Mouse (Mus musculus) forebrain, embryonic 14.5 days (tissue): ENCODE measurements around the gene Abraxas2. TPM values are rescaled to one million over a fixed set of nuclear protein-coding genes. Genes with fewer than 3 reads are reported as not detected.
A peak's percentile ranks its signal among the peaks of the same experiment; 100 is the strongest.

Experiments
- ATAC-seq: fragments of 200-750 bp; cut with Nextera tagmentation; 2 replicates; pipeline ENCODE4 v1.8.0; 2017; ENCODE audit warnings: mild to moderate bottlenecking, moderate library complexity
- DNase-seq: peaks from one replicate; pipeline ENCODE4 v3.0.0-alpha.2; 2015; ENCODE audit warnings: low spot score
- H3K27ac ChIP-seq: fragments of 300-500 bp; sonication (generic); 2 replicates; pipeline ENCODE4 v1.5.1; 2014; ENCODE audit warnings: low read depth, mild to moderate bottlenecking, control low read depth, low read length, moderate library complexity
- H3K27me3 ChIP-seq: fragments of 300-500 bp; sonication (generic); replicated peaks from 2 replicates; pipeline ENCODE4 v1.6.1; 2014; ENCODE audit warnings: low read length, control low read depth, mixed read lengths; ENCODE audit not compliant: control insufficient read depth, insufficient read depth
- H3K36me3 ChIP-seq: fragments of 300-500 bp; sonication (generic); 2 replicates; pipeline ENCODE4 v1.6.1; 2014; ENCODE audit warnings: low read length, control low read depth; ENCODE audit not compliant: control insufficient read depth, insufficient read depth
- H3K4me1 ChIP-seq: fragments of 300-500 bp; sonication (generic); 2 replicates; pipeline ENCODE4 v1.6.1; 2014; ENCODE audit warnings: antibody characterized with exemption, low read length, control low read depth; ENCODE audit not compliant: control insufficient read depth, insufficient read depth
- H3K4me2 ChIP-seq: fragments of 300-500 bp; sonication (generic); 2 replicates; pipeline ENCODE4 v1.6.1; 2014; ENCODE audit warnings: mild to moderate bottlenecking, control low read depth, low read length
- H3K4me3 ChIP-seq: fragments of 300-500 bp; sonication (generic); 2 replicates; pipeline ENCODE4 v1.5.1; 2014; ENCODE audit warnings: low read depth, low read length, control low read depth
- H3K9ac ChIP-seq: fragments of 300-500 bp; sonication (generic); 2 replicates; pipeline ENCODE4 v1.6.1; 2014; ENCODE audit warnings: mild to moderate bottlenecking, low read length, control low read depth, moderate library complexity
- H3K9me3 ChIP-seq: fragments of 300-500 bp; sonication (generic); replicated peaks from 2 replicates; pipeline ENCODE4 v1.6.1; 2016; ENCODE audit warnings: low read length, control low read depth, mixed read lengths; ENCODE audit not compliant: control insufficient read depth
- WGBS: fragments of 180-500 bp; shearing (Covaris S2); extraction: QIAGEN DNeasy Blood & Tissue Kit; methylation state at CpG from one replicate; pipeline ENCODE4 v1.1.7; 2014; 5-methylcytosine and 5-hydroxymethylcytosine counted together
- polyA plus RNA-seq: library from polyadenylated mRNA; unstranded; fragments of >200 nt; fragmentation: Nextera tagmentation; extraction: Ambion mirVana; gene quantifications from 2 replicates; pipeline ENCODE4 v1.2.1, GENCODE M21; 2014

Gene Abraxas2
- polyA plus RNA-seq = 35.9 and 45.5 TPM in 2 replicates

DNA sequence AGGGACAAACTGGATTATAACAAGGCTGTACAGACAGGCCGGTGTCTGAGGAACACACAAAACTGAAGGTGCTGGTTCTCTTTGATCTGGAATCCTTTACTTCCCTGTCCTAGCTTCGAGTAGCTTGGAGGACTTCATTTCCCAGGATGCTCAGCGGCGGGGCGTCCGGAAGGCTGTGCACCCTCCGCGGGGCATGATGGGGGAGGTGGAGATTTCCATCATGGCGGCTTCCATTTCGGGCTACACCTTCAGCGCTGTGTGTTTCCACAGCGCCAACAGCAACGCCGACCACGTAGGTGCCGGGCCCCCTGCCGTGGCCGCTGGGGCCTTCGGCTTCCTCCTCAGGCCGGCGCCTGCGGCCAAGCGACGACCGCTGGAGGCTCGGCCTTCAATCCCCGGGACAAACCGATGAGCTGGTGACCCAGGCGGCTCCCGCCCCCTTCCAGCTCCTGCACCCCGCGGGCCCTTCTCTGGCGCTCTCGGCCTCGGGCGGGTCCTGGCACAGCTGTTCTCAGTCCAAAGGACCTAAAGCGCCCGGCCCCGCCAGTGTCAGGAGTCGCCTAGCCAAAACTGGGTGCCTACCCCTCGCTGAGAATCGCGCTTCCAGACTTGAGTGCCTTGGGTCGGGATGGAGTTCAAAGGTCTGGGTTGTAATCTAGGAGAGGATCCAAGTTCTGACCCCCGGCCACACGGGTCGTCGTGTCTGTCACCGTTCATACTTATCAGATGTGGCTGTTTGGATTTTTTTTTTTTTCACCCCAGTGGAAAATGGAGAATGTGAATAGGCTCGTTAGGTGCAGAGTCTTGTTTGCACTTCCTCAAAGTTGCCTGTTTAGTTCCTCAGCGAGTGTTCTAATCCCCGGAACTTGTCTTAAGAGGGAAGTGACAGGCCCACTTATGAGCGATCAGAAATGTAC is at the start of gene Abraxas2:
TSS of gene Abraxas2 (plus strand) at position 184 of the 917 bp plus-strand sequence.
- under 1% methylated on average over 53 of the region's 53 CpGs for WGBS
- ATAC-seq = peak; percentile 97
- Histone ChIP-seq H3K4me3 (peak within 1 kb of the TSS; percentile 90), H3K9ac (peak within 1 kb of the TSS; percentile 89), H3K36me3 (no peaks in the 10 kb centered on the region), H3K27ac (peak within 1 kb of the TSS; percentile 70; the same call in 1 of the 2 replicates), H3K4me1 (peaks cover 8% of the 10 kb centered on the region), H3K9me3 (no peaks in the 10 kb centered on the region), H3K4me2 (peak within 1 kb of the TSS; percentile 65), H3K27me3 (no peaks in the 10 kb centered on the region)
- DNase-seq = peak; percentile 95

DNA sequence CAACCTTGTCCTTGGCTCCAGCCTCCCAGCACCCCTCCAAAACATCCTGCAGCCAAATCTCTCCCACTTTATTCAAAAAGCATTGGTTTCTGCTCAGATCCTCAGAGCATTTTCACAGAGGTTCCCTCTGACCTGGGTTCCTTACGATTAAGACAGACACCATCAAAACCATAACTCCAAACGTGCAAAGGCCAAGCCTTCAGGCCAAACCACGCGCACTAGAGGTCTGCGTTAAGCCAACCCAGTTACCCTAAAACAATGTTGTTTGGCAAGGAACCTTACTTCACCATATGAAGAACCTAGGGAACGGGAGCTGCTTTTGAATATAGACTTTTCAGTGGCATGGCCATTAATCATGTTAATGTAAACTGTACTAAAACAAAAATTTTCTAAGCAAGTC is 49.3 kb upstream of the Abraxas2 start:
- no peaks in the 10 kb centered on the region for H3K9me3 ChIP-seq
- peak overlapping the region; percentile 41 for H3K9ac ChIP-seq
- H3K36me3 ChIP-seq = no peaks in the 10 kb centered on the region
- no peak for DNase-seq
- H3K27ac ChIP-seq = peak overlapping the region; percentile 88
- no peaks in the 10 kb centered on the region for H3K27me3 ChIP-seq
- WGBS = 13% methylated on average over 6 of the region's 6 CpGs
- ATAC-seq = no peak
- H3K4me3 ChIP-seq = no peak overlapping the region
- H3K4me2 ChIP-seq = peak overlapping the region; percentile 78
- peaks cover 59% of the 10 kb centered on the region for H3K4me1 ChIP-seq

DNA sequence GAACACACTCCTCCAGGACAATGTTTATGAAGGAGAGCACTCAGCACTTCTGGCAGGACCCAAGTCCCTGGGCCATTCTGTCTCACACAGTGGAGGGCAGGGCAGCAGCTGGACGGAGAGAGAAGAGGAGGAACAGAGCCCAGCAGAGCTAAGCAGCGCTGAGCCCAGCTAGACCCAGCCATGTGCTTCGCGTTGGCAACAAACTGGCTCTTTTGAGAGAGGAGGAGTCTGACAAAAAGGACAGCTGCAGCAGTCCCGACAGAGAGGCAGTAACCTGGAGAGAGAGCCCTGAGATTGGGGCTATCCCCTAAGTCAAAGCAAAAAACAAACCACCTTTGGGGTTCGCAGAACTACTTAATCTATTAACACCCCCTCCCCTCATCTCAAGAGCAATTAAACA is 48.7 kb upstream of the Abraxas2 start:
- ATAC-seq (peak; percentile 32; the same call in 1 of the 2 replicates), DNase-seq (peak; percentile 74)
- Histone ChIP-seq H3K4me3 (peak overlapping the region; percentile 0; the same call in 1 of the 2 replicates), H3K9ac (peak overlapping the region; percentile 18; the same call in 1 of the 2 replicates), H3K27me3 (no peaks in the 10 kb centered on the region), H3K36me3 (no peaks in the 10 kb centered on the region), H3K4me1 (peaks cover 59% of the 10 kb centered on the region), H3K9me3 (no peaks in the 10 kb centered on the region), H3K4me2 (peak overlapping the region; percentile 78), H3K27ac (peak overlapping the region; percentile 61; the same call in 1 of the 2 replicates)
- 10% methylated on average over 6 of the region's 6 CpGs for WGBS

DNA sequence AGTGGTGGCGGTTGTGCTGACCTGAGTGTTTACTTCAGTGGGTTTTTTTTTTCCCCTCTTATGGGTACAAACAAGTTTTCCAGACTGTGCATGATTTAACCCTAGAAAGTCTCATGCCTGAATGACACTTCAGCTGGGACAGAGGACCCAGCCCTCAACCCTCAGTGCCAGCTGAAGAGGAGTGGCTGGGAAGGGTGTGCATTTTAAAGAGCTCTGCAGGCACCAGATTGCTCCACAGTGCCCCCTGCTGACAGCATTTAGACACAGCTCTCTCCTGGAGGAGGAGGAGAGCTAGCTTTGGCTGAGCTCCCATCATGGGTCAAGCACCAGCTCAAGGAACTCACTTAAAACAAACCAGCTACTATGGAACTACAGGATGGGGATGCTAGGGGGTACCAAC is 48.1 kb upstream of the Abraxas2 start:
- Histone ChIP-seq H3K27ac (peak overlapping the region; percentile 90; the same call in 1 of the 2 replicates), H3K4me3 (peak overlapping the region; percentile 75), H3K36me3 (no peaks in the 10 kb centered on the region), H3K9me3 (no peaks in the 10 kb centered on the region), H3K27me3 (no peaks in the 10 kb centered on the region), H3K9ac (peak overlapping the region; percentile 18; the same call in 1 of the 2 replicates), H3K4me1 (peaks cover 56% of the 10 kb centered on the region), H3K4me2 (peak overlapping the region; percentile 78)
- 45% methylated on average over 1 of the region's 1 CpGs for WGBS
- DNase-seq = peak; percentile 93
- peak; percentile 60 for ATAC-seq

DNA sequence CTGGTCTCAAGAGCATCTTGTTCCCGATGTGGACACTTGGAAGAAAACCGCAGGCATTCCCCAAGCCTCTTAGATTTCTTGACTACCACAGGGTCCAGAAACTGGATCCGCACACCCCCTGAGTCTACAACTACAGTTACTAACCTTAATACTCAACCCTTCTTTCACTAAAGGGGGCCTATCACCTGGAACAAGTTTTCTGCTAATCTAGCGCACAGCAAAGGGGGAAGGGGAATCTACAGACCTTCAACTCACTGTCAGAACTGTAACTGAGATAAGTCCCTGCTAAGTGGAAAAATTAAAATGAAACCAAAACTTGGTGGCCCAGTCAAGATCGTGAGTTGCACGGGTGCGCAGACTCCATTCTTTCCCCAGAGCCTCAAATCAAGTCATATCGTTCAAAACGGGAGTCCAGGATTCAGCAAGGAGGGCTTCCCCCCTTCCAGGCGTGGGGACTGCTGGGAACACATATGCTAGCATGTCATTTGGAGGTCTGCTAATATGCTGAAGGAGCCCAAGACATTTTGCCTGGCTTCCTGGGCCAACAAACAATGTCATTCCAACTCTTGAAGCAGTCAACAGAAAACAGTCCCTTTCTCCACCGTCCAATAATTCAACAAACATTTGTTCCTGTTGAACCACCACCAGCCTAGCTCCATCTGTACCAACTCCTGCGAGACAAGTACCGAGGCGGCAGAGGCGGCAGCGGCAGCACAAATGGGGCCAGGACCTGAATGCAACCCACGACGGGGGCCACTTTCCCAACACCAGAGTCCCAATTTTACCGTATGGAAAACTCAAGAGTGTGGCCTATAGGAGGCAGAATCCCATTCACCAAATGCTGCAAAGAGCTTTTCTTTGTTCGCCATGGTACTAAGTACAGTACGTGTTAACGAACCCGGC is 47.1 kb upstream of the Abraxas2 start:
- Histone ChIP-seq H3K27me3 (no peaks in the 10 kb centered on the region), H3K4me3 (peak overlapping the region; percentile 75), H3K9ac (peak overlapping the region; percentile 89), H3K4me2 (peak overlapping the region; percentile 78), H3K9me3 (no peaks in the 10 kb centered on the region), H3K36me3 (no peaks in the 10 kb centered on the region), H3K27ac (peak overlapping the region; percentile 90), H3K4me1 (peaks cover 49% of the 10 kb centered on the region)
- DNase-seq = peak; percentile 69
- no peak for ATAC-seq
- 8% methylated on average over 23 of the region's 23 CpGs for WGBS

DNA sequence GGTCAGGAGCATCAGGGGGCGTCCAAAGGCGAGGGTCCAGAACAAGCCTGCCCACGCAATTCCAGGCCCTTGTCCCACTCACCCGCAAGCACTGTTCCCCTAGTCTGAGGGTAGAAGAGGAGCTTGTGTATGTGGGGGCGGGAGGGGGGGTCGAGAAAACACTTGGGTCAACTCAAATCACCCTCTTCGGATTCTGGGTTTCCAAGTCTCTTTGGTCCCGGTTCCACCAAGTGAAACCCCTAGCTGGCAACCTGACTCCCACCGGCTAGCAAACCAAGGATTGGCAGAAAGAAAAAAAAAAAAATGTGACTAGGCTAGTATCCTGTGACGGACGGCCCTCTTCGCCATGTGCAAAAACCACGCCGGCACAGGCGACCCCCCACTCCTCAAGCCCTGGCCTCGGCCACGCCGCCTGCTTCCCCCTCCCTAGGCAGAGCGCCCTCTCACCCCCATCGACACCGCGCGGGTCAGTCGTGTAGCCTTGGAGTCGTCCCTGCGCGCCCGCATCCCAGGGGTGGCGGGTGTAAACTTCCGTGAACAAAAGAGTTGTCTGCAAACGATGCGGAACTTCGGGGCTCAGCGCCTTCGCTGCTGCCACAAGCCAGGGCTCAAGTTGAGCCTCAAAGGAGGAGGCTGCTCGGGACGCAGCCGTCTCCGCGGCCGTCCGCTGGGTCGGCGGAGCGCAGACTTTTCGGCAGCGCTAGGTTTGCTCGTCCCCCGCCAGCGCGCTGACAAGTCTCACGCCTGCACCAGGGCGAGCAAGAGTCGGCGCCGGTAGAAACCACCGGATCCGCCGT is 46.2 kb upstream of the Abraxas2 start:
- peak overlapping the region; percentile 75 for H3K4me3 ChIP-seq
- H3K36me3 ChIP-seq = no peaks in the 10 kb centered on the region
- peak overlapping the region; percentile 78 for H3K4me2 ChIP-seq
- peaks cover 40% of the 10 kb centered on the region for H3K4me1 ChIP-seq
- ATAC-seq (peak; percentile 15), DNase-seq (peak; percentile 60)
- peak overlapping the region; percentile 90 for H3K27ac ChIP-seq
- H3K27me3 ChIP-seq = no peaks in the 10 kb centered on the region
- peak overlapping the region; percentile 89 for H3K9ac ChIP-seq
- under 1% methylated on average over 59 of the region's 59 CpGs for WGBS
- no peaks in the 10 kb centered on the region for H3K9me3 ChIP-seq

DNA sequence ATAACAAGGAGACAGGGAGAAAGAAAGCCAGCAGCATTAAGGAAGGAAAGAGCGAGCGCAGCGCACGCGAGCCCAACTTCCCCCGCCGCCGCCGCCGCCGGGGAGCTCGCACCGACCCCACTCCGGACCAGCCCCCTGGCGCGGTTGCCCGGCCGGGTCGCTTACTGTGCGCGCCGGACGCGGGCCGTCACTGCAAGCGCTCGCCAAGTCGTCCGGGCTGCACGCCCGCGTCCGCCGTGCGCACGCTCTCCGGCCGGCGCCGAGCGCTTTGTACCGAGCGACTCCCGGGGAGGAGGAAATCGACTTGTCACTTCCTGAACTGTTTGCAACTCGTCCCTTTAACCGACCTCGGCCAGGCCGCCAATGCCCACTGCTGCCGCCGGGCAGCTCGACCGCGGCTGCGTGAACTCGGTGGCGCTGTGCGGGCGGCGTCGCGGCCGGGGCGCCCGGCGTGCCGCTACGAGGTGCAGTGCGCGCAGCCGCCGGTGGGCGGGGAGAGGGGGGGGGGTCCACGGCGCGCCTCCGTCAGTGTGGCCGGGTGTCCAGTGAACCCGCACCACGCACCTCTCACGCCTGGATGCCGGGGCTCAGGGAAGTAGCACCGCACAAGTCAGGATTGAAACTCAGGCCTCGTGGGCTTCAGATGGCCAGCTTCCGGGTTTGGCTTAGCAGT is 45.5 kb upstream of the Abraxas2 start, which contains the start of gene Fam53b:
TSS of gene Fam53b (minus strand) at position 471 of the 673 bp plus-strand sequence.
- Histone ChIP-seq H3K4me1 (peaks cover 33% of the 10 kb centered on the region), H3K36me3 (no peaks in the 10 kb centered on the region), H3K4me3 (peak within 1 kb of the TSS; percentile 75), H3K9me3 (no peaks in the 10 kb centered on the region), H3K4me2 (peak within 1 kb of the TSS; percentile 78), H3K9ac (peak within 1 kb of the TSS; percentile 89), H3K27me3 (no peaks in the 10 kb centered on the region), H3K27ac (peak within 1 kb of the TSS; percentile 90)
- under 1% methylated on average over 79 of the region's 85 CpGs for WGBS
- ATAC-seq = peak; percentile 54
- peak; percentile 69 for DNase-seq
